Mouse (Mus musculus): ENCODE measurements around the gene Frmd4a. TPM values are rescaled to one million over a fixed set of nuclear protein-coding genes. Genes with fewer than 3 reads are reported as not detected.

Gene Frmd4a
- polyA plus RNA-seq, 1 experiment from 2014 or later, result 39.5 TPM

GRCm38 (mm10) chr2:4532198-4532568, 514.7 kb downstream of the Frmd4a start:
- WGBS, result 96% methylated on average over 5 of the region's 5 CpGs
- no peak overlapping the region for H3K4me2 ChIP-seq
- H3K4me3 ChIP-seq, result no peak overlapping the region
- H3K9me3 ChIP-seq (replicated peaks), result no peaks in the 10 kb centered on the region; the same call in 1 of the 2 replicates
- no peak overlapping the region for H3K9ac ChIP-seq
- no peaks in the 10 kb centered on the region for H3K27me3 ChIP-seq
- H3K4me1 ChIP-seq, result peaks cover 9% of the 10 kb centered on the region
- peaks cover 60% of the 10 kb centered on the region for H3K36me3 ChIP-seq (ENCODE audit: poor library complexity, severe bottlenecking)
- no peak for ATAC-seq
- H3K27ac ChIP-seq, result no peak overlapping the region

GRCm38 (mm10) chr2:4532945-4533344, 515.4 kb downstream of the Frmd4a start:
- no peak overlapping the region for H3K4me3 ChIP-seq
- H3K27me3 ChIP-seq, result no peaks in the 10 kb centered on the region
- no peak overlapping the region for H3K4me2 ChIP-seq
- peaks cover 67% of the 10 kb centered on the region for H3K36me3 ChIP-seq (ENCODE audit: poor library complexity, severe bottlenecking)
- H3K4me1 ChIP-seq, result peaks cover 9% of the 10 kb centered on the region
- WGBS, result 95% methylated on average over 6 of the region's 6 CpGs
- H3K27ac ChIP-seq, result no peak overlapping the region
- H3K9me3 ChIP-seq (replicated peaks), result no peaks in the 10 kb centered on the region; the same call in 1 of the 2 replicates
- H3K9ac ChIP-seq, result no peak overlapping the region
- ATAC-seq, result no peak

- H3K27me3 ChIP-seq, result no peaks in the 10 kb centered on the region
- no peak overlapping the region for H3K4me3 ChIP-seq
- no peak overlapping the region for H3K27ac ChIP-seq
- H3K9me3 ChIP-seq (replicated peaks), result no peaks in the 10 kb centered on the region; the same call in 1 of the 2 replicates
- H3K4me1 ChIP-seq, result no peaks in the 10 kb centered on the region
- WGBS, result 90% methylated on average over 9 of the region's 9 CpGs
- peaks cover 69% of the 10 kb centered on the region for H3K36me3 ChIP-seq (ENCODE audit: poor library complexity, severe bottlenecking)
- H3K9ac ChIP-seq, result no peak overlapping the region
- no peak overlapping the region for H3K4me2 ChIP-seq
- ATAC-seq, result no peak
These were observed 517.8 kb downstream of the Frmd4a start for GRCm38 (mm10) chr2:4535187-4535864.

- ATAC-seq, result no peak
- H3K4me3 ChIP-seq, result no peak overlapping the region
- H3K27me3 ChIP-seq, result no peaks in the 10 kb centered on the region
- peaks cover 47% of the 10 kb centered on the region for H3K4me1 ChIP-seq
- H3K27ac ChIP-seq, result peak overlapping the region; percentile 83
- no peaks in the 10 kb centered on the region; the same call in 1 of the 2 replicates for H3K9me3 ChIP-seq (replicated peaks)
- no peak overlapping the region for H3K9ac ChIP-seq
- WGBS, result 67% methylated on average over 4 of the region's 4 CpGs
- H3K36me3 ChIP-seq (ENCODE audit: poor library complexity, severe bottlenecking), result peaks cover 28% of the 10 kb centered on the region
- H3K4me2 ChIP-seq, result no peak overlapping the region
These were observed 523.8 kb downstream of the Frmd4a start for GRCm38 (mm10) chr2:4541330-4541729.

GRCm38 (mm10) chr2:4541844-4542628, 524.5 kb downstream of the Frmd4a start:
- Histone ChIP-seq H3K9ac (peak overlapping the region; percentile 1; the same call in 1 of the 2 replicates), H3K27ac (peak overlapping the region; percentile 83), H3K4me1 (peaks cover 51% of the 10 kb centered on the region), H3K27me3 (no peaks in the 10 kb centered on the region), H3K9me3 (replicated peaks) (no peaks in the 10 kb centered on the region), H3K4me2 (no peak overlapping the region), H3K4me3 (no peak overlapping the region), H3K36me3 (ENCODE audit: poor library complexity, severe bottlenecking) (peaks cover 23% of the 10 kb centered on the region)
- 25% methylated on average over 11 of the region's 11 CpGs for WGBS
- ATAC-seq, result peak; percentile 43; the same call in 1 of the 2 replicates

- 49% methylated on average over 11 of the region's 11 CpGs for WGBS
- H3K27me3 ChIP-seq, result no peaks in the 10 kb centered on the region
- H3K9ac ChIP-seq, result no peak overlapping the region; the same call in 1 of the 2 replicates
- no peak overlapping the region for H3K4me2 ChIP-seq
- no peak for ATAC-seq
- H3K9me3 ChIP-seq (replicated peaks), result no peaks in the 10 kb centered on the region
- peak overlapping the region; percentile 83 for H3K27ac ChIP-seq
- H3K36me3 ChIP-seq (ENCODE audit: poor library complexity, severe bottlenecking), result peaks cover 16% of the 10 kb centered on the region
- peaks cover 58% of the 10 kb centered on the region for H3K4me1 ChIP-seq
- H3K4me3 ChIP-seq, result no peak overlapping the region
These were observed 525.3 kb downstream of the Frmd4a start for GRCm38 (mm10) chr2:4542629-4543416.

GRCm38 (mm10) chr2:4543417-4543775, 525.9 kb downstream of the Frmd4a start:
- Histone ChIP-seq H3K36me3 (ENCODE audit: poor library complexity, severe bottlenecking) (peaks cover 13% of the 10 kb centered on the region), H3K4me2 (no peak overlapping the region), H3K9me3 (replicated peaks) (no peaks in the 10 kb centered on the region), H3K9ac (no peak overlapping the region), H3K27ac (peak overlapping the region; percentile 83), H3K4me3 (no peak overlapping the region), H3K27me3 (no peaks in the 10 kb centered on the region), H3K4me1 (peaks cover 58% of the 10 kb centered on the region)
- whole genome bisulfite sequencing, result 0% methylated on average over 1 of the region's 1 CpGs
- ATAC-seq, result peak; percentile 31; the same call in 1 of the 2 replicates

- Histone ChIP-seq H3K27ac (peak overlapping the region; percentile 83; the same call in 1 of the 2 replicates), H3K4me2 (no peak overlapping the region), H3K4me3 (no peak overlapping the region), H3K9me3 (replicated peaks) (no peaks in the 10 kb centered on the region), H3K27me3 (no peaks in the 10 kb centered on the region), H3K4me1 (peaks cover 61% of the 10 kb centered on the region), H3K9ac (no peak overlapping the region), H3K36me3 (ENCODE audit: poor library complexity, severe bottlenecking) (peaks cover 12% of the 10 kb centered on the region)
- no peak for ATAC-seq
- WGBS, result 91% methylated on average over 5 of the region's 5 CpGs
These were observed 526.8 kb downstream of the Frmd4a start for GRCm38 (mm10) chr2:4544360-4544759.

GRCm38 (mm10) chr2:4545261-4545660, 527.7 kb downstream of the Frmd4a start:
- no peak overlapping the region for H3K9ac ChIP-seq
- H3K9me3 ChIP-seq (replicated peaks), result no peaks in the 10 kb centered on the region
- H3K4me3 ChIP-seq, result no peak overlapping the region
- H3K36me3 ChIP-seq (ENCODE audit: poor library complexity, severe bottlenecking), result peaks cover 15% of the 10 kb centered on the region
- peak overlapping the region; percentile 46; the same call in 1 of the 2 replicates for H3K27ac ChIP-seq
- ATAC-seq, result no peak
- no peak overlapping the region for H3K4me2 ChIP-seq
- WGBS, result 81% methylated on average over 6 of the region's 6 CpGs
- no peaks in the 10 kb centered on the region for H3K27me3 ChIP-seq
- H3K4me1 ChIP-seq, result peaks cover 61% of the 10 kb centered on the region

- Histone ChIP-seq H3K27ac (peak overlapping the region; percentile 16), H3K9ac (no peak overlapping the region), H3K4me3 (no peak overlapping the region), H3K4me2 (no peak overlapping the region), H3K4me1 (peaks cover 54% of the 10 kb centered on the region), H3K9me3 (replicated peaks) (no peaks in the 10 kb centered on the region), H3K27me3 (no peaks in the 10 kb centered on the region), H3K36me3 (ENCODE audit: poor library complexity, severe bottlenecking) (peaks cover 29% of the 10 kb centered on the region)
- 74% methylated on average over 5 of the region's 5 CpGs for WGBS
- no peak for ATAC-seq
These were observed 529.6 kb downstream of the Frmd4a start for GRCm38 (mm10) chr2:4547003-4547662.

GRCm38 (mm10) chr2:4549271-4549670, 531.8 kb downstream of the Frmd4a start:
- Histone ChIP-seq H3K4me1 (peaks cover 34% of the 10 kb centered on the region), H3K4me3 (no peak overlapping the region), H3K27ac (no peak overlapping the region), H3K36me3 (ENCODE audit: poor library complexity, severe bottlenecking) (peaks cover 30% of the 10 kb centered on the region), H3K27me3 (no peaks in the 10 kb centered on the region), H3K4me2 (no peak overlapping the region), H3K9me3 (replicated peaks) (no peaks in the 10 kb centered on the region), H3K9ac (no peak overlapping the region)
- ATAC-seq, result no peak
- 95% methylated on average over 14 of the region's 14 CpGs for WGBS

Measured in forebrain, embryonic 13.5 days (tissue).